ENCODE assay signal across 8 mouse cellular contexts in genomic region chr1:167285356-167285755, GRCm38 (mm10). TPM values are rescaled to one million over a fixed set of nuclear protein-coding genes. Genes with fewer than 3 reads are reported as not detected.
DNase-seq lines count a peak whose midpoint lies in the region; ATAC-seq and TF ChIP-seq lines count a peak whose summit lies in the region.

No protein-coding gene starts in this region.

- H3K9me3 ChIP-seq in lung, embryonic 16.5 days (ENCODE audit: control insufficient read depth, low read length), result no peaks in the 10 kb centered on the region
- H3K9me3 ChIP-seq in intestine, postnatal 0 days (ENCODE audit: control insufficient read depth), result no peaks in the 10 kb centered on the region
- no peaks in the 10 kb centered on the region for H3K9me3 ChIP-seq in neural tube, embryonic 15.5 days (replicated peaks)

- 2% methylated on average over 8 of the region's 8 CpGs for WGBS in lung, embryonic 16.5 days
- WGBS in intestine, postnatal 0 days, result 2% methylated on average over 8 of the region's 8 CpGs
- WGBS in neural tube, embryonic 15.5 days, result 2% methylated on average over 8 of the region's 8 CpGs

- peaks cover 17% of the 10 kb centered on the region for H3K4me1 ChIP-seq in lung, embryonic 16.5 days (replicated peaks; ENCODE audit: control insufficient read depth, insufficient read depth, low read length)
- H3K4me1 ChIP-seq in embryonic fibroblast, embryonic 13.5 days (ENCODE audit: control insufficient read depth, insufficient read depth, low read length), result 0 out of 2 replicates have a peak, but pooled peaks cover 6% of the 10 kb centered on the region
- H3K4me1 ChIP-seq in intestine, postnatal 0 days (replicated peaks; ENCODE audit: control insufficient read depth, insufficient read depth, low read length), result no peaks in the 10 kb centered on the region
- H3K4me1 ChIP-seq in neural tube, embryonic 15.5 days, result peaks cover 35% of the 10 kb centered on the region

- peak overlapping the region; percentile 92 for H3K4me3 ChIP-seq in lung, embryonic 16.5 days (ENCODE audit: low read length)
- peak overlapping the region; percentile 90 for H3K4me3 ChIP-seq in embryonic fibroblast, embryonic 13.5 days (ENCODE audit: insufficient read depth, low read length)
- peak overlapping the region; percentile 67 for H3K4me3 ChIP-seq in intestine, postnatal 0 days (ENCODE audit: low read depth, low read length)
- H3K4me3 ChIP-seq in neural tube, embryonic 15.5 days (replicated peaks), result peak overlapping the region; percentile 81

- H3K36me3 ChIP-seq in lung, embryonic 16.5 days (ENCODE audit: control insufficient read depth, insufficient read depth, low read length), result no peaks in the 10 kb centered on the region
- no peaks in the 10 kb centered on the region for H3K36me3 ChIP-seq in intestine, postnatal 0 days (ENCODE audit: control insufficient read depth, insufficient read depth)
- H3K36me3 ChIP-seq in neural tube, embryonic 15.5 days, result no peaks in the 10 kb centered on the region

- H3K9ac ChIP-seq in lung, embryonic 16.5 days (ENCODE audit: low read length), result peak overlapping the region; percentile 88
- H3K9ac ChIP-seq in intestine, postnatal 0 days (ENCODE audit: low read depth, low read length), result no peak overlapping the region
- peak overlapping the region; percentile 85 for H3K9ac ChIP-seq in neural tube, embryonic 15.5 days (replicated peaks)

- DNase-seq in lung, postnatal 4 days, result no peak
- no peak for DNase-seq in adrenal gland, postnatal 36 days
- DNase-seq in kidney, adult 18-20 months, result no peak
- DNase-seq in gastrocnemius, postnatal 10 days, result no peak

- no peak for TF ChIP-seq CTCF in embryonic fibroblast, embryonic 13.5 days (IDR thresholded peaks at IDR 0.05; ENCODE audit: borderline replicate concordance, insufficient read depth, low read length)
- no peak for TF ChIP-seq CTCF in intestine, postnatal 0 days (IDR thresholded peaks at IDR 0.05; ENCODE audit: low read depth)

- peak overlapping the region; percentile 77 for H3K4me2 ChIP-seq in lung, embryonic 16.5 days (ENCODE audit: low read depth, low read length)
- peak overlapping the region; percentile 93 for H3K4me2 ChIP-seq in intestine, postnatal 0 days (replicated peaks; ENCODE audit: low read depth)
- H3K4me2 ChIP-seq in neural tube, embryonic 15.5 days, result peak overlapping the region; percentile 72

- TF ChIP-seq POLR2A in embryonic fibroblast, embryonic 13.5 days (IDR thresholded peaks at IDR 0.05; ENCODE audit: low read depth, low read length), result no peak

- peaks cover 3% of the 10 kb centered on the region; the same call in 1 of the 2 replicates for H3K27me3 ChIP-seq in lung, embryonic 16.5 days (ENCODE audit: control insufficient read depth, insufficient read depth, low read depth, low read length)
- H3K27me3 ChIP-seq in intestine, postnatal 0 days (replicated peaks; ENCODE audit: control insufficient read depth, insufficient read depth, low read length), result peaks cover 37% of the 10 kb centered on the region
- H3K27me3 ChIP-seq in neural tube, embryonic 15.5 days (replicated peaks), result no peaks in the 10 kb centered on the region

- H3K27ac ChIP-seq in lung, embryonic 16.5 days (ENCODE audit: low read length), result peak overlapping the region; percentile 92; the same call in 1 of the 2 replicates
- H3K27ac ChIP-seq in embryonic fibroblast, embryonic 13.5 days (ENCODE audit: insufficient read depth, low read length), result 0 out of 2 replicates have a peak overlapping the region, but pooled peaks have one; percentile 8
- no peak overlapping the region for H3K27ac ChIP-seq in intestine, postnatal 0 days (ENCODE audit: low read depth, low read length)
- peak overlapping the region; percentile 96 for H3K27ac ChIP-seq in neural tube, embryonic 15.5 days (replicated peaks)

- ATAC-seq in lung, embryonic 16.5 days (ENCODE audit: low read depth), result no peak
- no peak for ATAC-seq in intestine, postnatal 0 days
- peak; percentile 2; the same call in 1 of the 2 replicates for ATAC-seq in neural tube, embryonic 15.5 days (ENCODE audit: low FRiP score)

RNA-seq across cellular contexts. Expression of gene Uck2, which starts 0.2 kb away (rescaled TPM):
- polyA plus RNA-seq in lung, embryonic 16.5 days (2015; fragmentation: Nextera tagmentation; extraction: Ambion mirVana), result 65.9 and 70.8 TPM in 2 replicates
- 132 and 164 TPM in 2 replicates for polyA plus RNA-seq in embryonic fibroblast, embryonic 13.5 days (2011; ENCODE audit: insufficient read length, low read depth, missing spikeins)
- polyA plus RNA-seq in intestine, postnatal 0 days (2015; fragmentation: Nextera tagmentation; extraction: Ambion mirVana), result 10.1 and 10.8 TPM in 2 replicates
- 46.6 and 75.5 TPM in 2 replicates for polyA plus RNA-seq in neural tube, embryonic 15.5 days (2015; fragmentation: Nextera tagmentation; extraction: Ambion mirVana)
- 10 to 100 TPM; 60.6 to 65.0 TPM for total RNA-seq in adrenal gland, postnatal 36 days (2021)
- 10 to 100 TPM; 25.1 to 32.1 TPM for total RNA-seq in gastrocnemius, postnatal 10 days (2021)

RNA-seq across cellular contexts. Expression of gene Tmco1, which starts 22.8 kb away (rescaled TPM):
- 123 and 125 TPM in 2 replicates for polyA plus RNA-seq in lung, embryonic 16.5 days (2015; fragmentation: Nextera tagmentation; extraction: Ambion mirVana)
- 81.7 and 105 TPM in 2 replicates for polyA plus RNA-seq in embryonic fibroblast, embryonic 13.5 days (2011; ENCODE audit: insufficient read length, low read depth, missing spikeins)
- 82.6 and 95.3 TPM in 2 replicates for polyA plus RNA-seq in intestine, postnatal 0 days (2015; fragmentation: Nextera tagmentation; extraction: Ambion mirVana)
- polyA plus RNA-seq in neural tube, embryonic 15.5 days (2015; fragmentation: Nextera tagmentation; extraction: Ambion mirVana), result 76.2 and 79.1 TPM in 2 replicates
- total RNA-seq in adrenal gland, postnatal 36 days (2021), result 100 to 1,000 TPM; 148 to 170 TPM
- total RNA-seq in gastrocnemius, postnatal 10 days (2021), result 10 to 100 TPM; 42.8 to 43.2 TPM
